Mouse (Mus musculus) heart, embryonic 12.5 days (tissue): ENCODE data around the gene Vmn1r72. TPM values are rescaled to one million over a fixed set of nuclear protein-coding genes. Genes with fewer than 3 reads are reported as not detected.
"Not testable (repeated sequence)": the region's sequence is repeated elsewhere in the genome, so short reads cannot be mapped to it uniquely, and the experiment has no call there.

Experiments
- ATAC-seq: fragments of 200-750 bp; cut with Nextera tagmentation; 2 replicates; pipeline ENCODE4 v1.8.0; 2017; ENCODE audit warnings: moderate TSS enrichment, moderate library complexity; ENCODE audit not compliant: insufficient number of reproducible peaks, low FRiP score
- H3K27ac ChIP-seq: fragments of 300-500 bp; sonication (generic); 2 replicates; pipeline ENCODE4 v1.5.1; 2016; ENCODE audit warnings: mild to moderate bottlenecking, moderate library complexity; ENCODE audit not compliant: poor library complexity, severe bottlenecking
- H3K27me3 ChIP-seq: fragments of 300-500 bp; sonication (generic); replicated peaks from 2 replicates; pipeline ENCODE4 v1.6.1; 2016; ENCODE audit warnings: mild to moderate bottlenecking, moderate library complexity
- H3K36me3 ChIP-seq: fragments of 300-500 bp; sonication (generic); 2 replicates; pipeline ENCODE4 v1.6.1; 2016; ENCODE audit warnings: mild to moderate bottlenecking, moderate library complexity
- H3K4me1 ChIP-seq: fragments of 300-500 bp; sonication (generic); replicated peaks from 2 replicates; pipeline ENCODE4 v1.6.1; 2016; ENCODE audit warnings: mild to moderate bottlenecking
- H3K4me2 ChIP-seq: fragments of 300-500 bp; sonication (generic); 2 replicates; pipeline ENCODE4 v1.6.1; 2016; ENCODE audit warnings: mild to moderate bottlenecking, moderate library complexity
- H3K4me3 ChIP-seq: fragments of 300-500 bp; sonication (generic); 2 replicates; pipeline ENCODE4 v1.5.1; 2016; ENCODE audit warnings: mild to moderate bottlenecking
- H3K9ac ChIP-seq: fragments of 300-500 bp; sonication (generic); 2 replicates; pipeline ENCODE4 v1.6.1; 2016; ENCODE audit warnings: mild to moderate bottlenecking, moderate library complexity
- H3K9me3 ChIP-seq: fragments of 300-500 bp; sonication (generic); replicated peaks from 2 replicates; pipeline ENCODE4 v1.6.1; 2016; ENCODE audit warnings: mild to moderate bottlenecking, moderate library complexity
- WGBS: fragments of 180-500 bp; shearing (Covaris S2); methylation state at CpG from one replicate; pipeline ENCODE4 v1.1.7; 2016; 5-methylcytosine and 5-hydroxymethylcytosine counted together
- polyA plus RNA-seq: library from polyadenylated mRNA; unstranded; fragments of >200 nt; fragmentation: Nextera tagmentation; extraction: Ambion mirVana; gene quantifications from 2 replicates; pipeline ENCODE4 v1.2.1, GENCODE M21; 2016

Vmn1r72 gene
- not detected in 2 replicates for polyA plus RNA-seq

GRCm38 (mm10) chr7:11680047-11680446, at the start of gene Vmn1r72:
Gene Vmn1r72, minus strand, starts transcription at chr7:11680147.
- not testable (repeated sequence) for H3K4me1 ChIP-seq, H3K4me2 ChIP-seq, H3K9ac ChIP-seq, H3K4me3 ChIP-seq, H3K36me3 ChIP-seq, H3K27ac ChIP-seq, ATAC-seq, H3K27me3 ChIP-seq
- peaks cover 22% of the 10 kb centered on the region for H3K9me3 ChIP-seq

- WGBS = 7% methylated on average over 8 of the region's 8 CpGs
Observed at GRCm38 (mm10) chr7:11617082-11617481, 62.9 kb downstream of the Vmn1r72 start.

More at GRCm38 (mm10) chr7:11617082-11617481, 62.9 kb downstream of the Vmn1r72 start:
- H3K4me3 ChIP-seq, H3K4me2 ChIP-seq, ATAC-seq, H3K9me3 ChIP-seq, H3K9ac ChIP-seq, H3K4me1 ChIP-seq, H3K27ac ChIP-seq, H3K27me3 ChIP-seq, H3K36me3 ChIP-seq: not testable (repeated sequence)

Other genes starting within 250 kb of the Vmn1r72 start
- not detected in 2 replicates for gene Zscan4-ps2, start 165.8 kb downstream of the Vmn1r72 start, polyA plus RNA-seq
- not detected in 2 replicates for gene Zscan4-ps3, start 70.8 kb downstream of the Vmn1r72 start, polyA plus RNA-seq
- not detected in 2 replicates for gene Vmn1r73, start 50.1 kb upstream of the Vmn1r72 start, polyA plus RNA-seq
- not detected in 2 replicates for gene Vmn1r74, start 153.8 kb upstream of the Vmn1r72 start, polyA plus RNA-seq
- not detected in 2 replicates for gene Vmn1r75, start 194.5 kb upstream of the Vmn1r72 start, polyA plus RNA-seq